In genomic region chr17:67304831-67305230, GRCm38 (mm10) we compare ENCODE assay signal across 9 mouse cellular contexts. TPM values are rescaled to one million over a fixed set of nuclear protein-coding genes. Genes with fewer than 3 reads are reported as not detected.
DNase-seq lines count a peak whose midpoint lies in the region; ATAC-seq lines count a peak whose summit lies in the region.
"Had no signal": no experiment of that assay in that cellular context is flagged by ENCODE, and none has a peak within 500 bp of the region (broad histone marks: within the 10 kb centered on the region; RNA-seq: fewer than 3 reads in every experiment).

No protein-coding gene starts in this region.

- no peaks in the 10 kb centered on the region for H3K36me3 ChIP-seq in midbrain, embryonic 11.5 days (ENCODE audit: control insufficient read depth, insufficient read depth, low read length)
- H3K36me3 ChIP-seq: neural tube, embryonic 13.5 days had no signal

- H3K4me1 ChIP-seq in midbrain, embryonic 11.5 days (ENCODE audit: control insufficient read depth, insufficient read depth, low read length): no peaks in the 10 kb centered on the region

- DNase-seq in 3134 (ENCODE audit: extremely low read depth, insufficient read length, low spot score) (peak; percentile 34), NIH3T3 (ENCODE audit: low read depth) (peak; percentile 92)
- peak; percentile 45 to 52 for DNase-seq in heart, adult 9 months (ENCODE audit: low spot score in 2 of 2)
- peak; percentile 62 to 74 for DNase-seq in kidney, postnatal 4 days
- no peak for DNase-seq in layer of hippocampus, postnatal 36 days
- DNase-seq in natural killer cell, adult 2 months (ENCODE audit: low spot score in 2 of 2): no peak
- no peak for DNase-seq in cerebellum, postnatal 25 days
- no peak for DNase-seq in midbrain, embryonic 11.5 days (ENCODE audit: low spot score, missing footprints)

- no peak overlapping the region for H3K9ac ChIP-seq in midbrain, embryonic 11.5 days (ENCODE audit: low read length)
- H3K9ac ChIP-seq: neural tube, embryonic 13.5 days had no signal

- H3K27ac ChIP-seq in midbrain, embryonic 11.5 days (ENCODE audit: low read depth, low read length): no peak overlapping the region
- H3K27ac ChIP-seq: neural tube, embryonic 13.5 days had no signal

- WGBS in midbrain, embryonic 11.5 days: 78% methylated on average over 3 of the region's 3 CpGs

- no peak overlapping the region for H3K4me3 ChIP-seq in midbrain, embryonic 11.5 days (ENCODE audit: low read depth, low read length)
- H3K4me3 ChIP-seq: neural tube, embryonic 13.5 days had no signal

- no peak overlapping the region for H3K4me2 ChIP-seq in midbrain, embryonic 11.5 days
- H3K4me2 ChIP-seq: neural tube, embryonic 13.5 days had no signal

- no peak for ATAC-seq in midbrain, embryonic 11.5 days (ENCODE audit: low FRiP score)

- no peaks in the 10 kb centered on the region for H3K27me3 ChIP-seq in midbrain, embryonic 11.5 days (ENCODE audit: control insufficient read depth, insufficient read depth, low read length)
- H3K27me3 ChIP-seq: neural tube, embryonic 13.5 days had no signal

- H3K9me3 ChIP-seq in midbrain, embryonic 11.5 days (ENCODE audit: control insufficient read depth, low read length): no peaks in the 10 kb centered on the region
- H3K9me3 ChIP-seq: neural tube, embryonic 13.5 days had no signal

RNA-seq across cellular contexts. Expression of gene Ptprm, which starts 49.4 kb away (rescaled TPM):
- total RNA-seq in layer of hippocampus, postnatal 36 days (2021): 10 to 100 TPM; 21.0 to 23.6 TPM
- 8.9 and 9.0 TPM in 2 replicates for polyA plus RNA-seq in midbrain, embryonic 11.5 days (2014; fragmentation: Nextera tagmentation; extraction: Ambion mirVana)

Comparison
In these comparisons a context has a peak if more than half of its experiments do, and no peak if none do; other contexts are left out.
1. DNase-seq: peak in 3134 (single experiment), NIH3T3 (single experiment), heart, adult 9 months (2 of 2) and kidney, postnatal 4 days (2 of 2); none in layer of hippocampus, postnatal 36 days (0 of 2), natural killer cell, adult 2 months (0 of 2), cerebellum, postnatal 25 days (0 of 2) and midbrain, embryonic 11.5 days (single experiment).